Mouse (Mus musculus) forelimb bud, embryonic 11.5 days (tissue): Measurements from ENCODE around the gene Ptma.
"Not testable (repeated sequence)": the region's sequence is repeated elsewhere in the genome, so short reads cannot be mapped to it uniquely, and the experiment has no call there.

Experiments
- DNase-seq: peaks from one replicate; pipeline ENCODE4 v3.0.0-alpha.2; 2012; ENCODE audit warnings: low read depth, low spot score

Ptma gene

DNA sequence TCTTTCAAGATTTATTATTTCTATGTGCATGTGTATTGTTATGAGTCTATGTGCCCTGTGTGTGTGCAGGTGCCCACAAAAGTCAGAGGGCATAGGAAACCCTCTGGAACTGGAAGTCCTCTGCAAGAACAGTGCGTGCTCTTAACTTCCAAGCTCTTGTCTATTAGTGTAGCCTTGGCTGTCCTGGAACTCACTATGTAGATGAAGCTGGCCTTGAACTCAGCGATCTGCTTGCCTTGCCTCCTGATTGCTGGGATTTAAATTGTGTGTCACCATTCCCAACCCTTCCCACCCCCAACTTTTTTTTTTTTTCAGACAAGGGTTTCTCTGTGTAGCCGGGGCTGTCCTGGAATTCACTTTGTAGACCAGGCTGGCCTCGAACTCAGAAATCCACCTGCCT lies 30.2 kb upstream of the Ptma start:
- no peak for DNase-seq

DNA sequence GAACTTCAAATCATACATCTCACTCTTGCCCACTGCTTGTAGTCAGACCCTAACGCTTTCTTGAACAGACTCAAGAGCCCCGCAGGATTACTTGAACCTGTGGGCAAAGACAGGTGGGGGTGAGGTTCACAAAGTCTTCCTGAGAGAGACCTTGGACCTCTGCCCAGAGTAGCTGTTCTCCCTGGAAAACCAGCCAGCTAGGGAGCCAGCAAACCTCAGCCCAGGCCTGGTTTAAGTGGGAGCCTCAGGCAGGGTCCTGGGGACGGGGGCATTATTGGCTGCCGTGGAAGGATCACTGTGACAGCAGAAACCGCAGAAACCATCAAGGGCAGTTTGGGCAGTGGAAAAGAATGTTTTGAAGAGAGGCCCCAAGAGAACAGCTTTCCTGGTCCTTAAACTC lies 29.2 kb upstream of the Ptma start:
- DNase-seq: no peak

DNA sequence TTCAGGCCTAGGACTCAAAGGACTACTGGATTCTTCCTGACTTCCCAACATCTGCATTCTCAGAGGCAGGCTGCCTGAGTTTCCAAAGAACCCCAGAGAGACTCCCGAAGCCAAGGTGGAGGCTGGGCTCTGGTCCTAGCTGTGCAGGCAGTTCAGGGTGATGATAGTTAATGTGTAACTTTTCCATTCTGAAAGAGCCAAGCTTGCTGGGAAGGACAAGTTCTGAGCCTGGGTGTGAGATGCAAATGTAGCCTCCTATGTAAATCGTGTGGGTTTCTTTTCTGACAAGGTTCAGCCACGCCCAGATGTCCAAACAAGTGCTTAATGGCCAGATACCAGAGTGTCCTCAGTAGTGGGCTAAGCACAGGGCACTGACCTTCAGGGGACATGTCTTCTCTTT lies 28.5 kb upstream of the Ptma start:
- no peak for DNase-seq

DNA sequence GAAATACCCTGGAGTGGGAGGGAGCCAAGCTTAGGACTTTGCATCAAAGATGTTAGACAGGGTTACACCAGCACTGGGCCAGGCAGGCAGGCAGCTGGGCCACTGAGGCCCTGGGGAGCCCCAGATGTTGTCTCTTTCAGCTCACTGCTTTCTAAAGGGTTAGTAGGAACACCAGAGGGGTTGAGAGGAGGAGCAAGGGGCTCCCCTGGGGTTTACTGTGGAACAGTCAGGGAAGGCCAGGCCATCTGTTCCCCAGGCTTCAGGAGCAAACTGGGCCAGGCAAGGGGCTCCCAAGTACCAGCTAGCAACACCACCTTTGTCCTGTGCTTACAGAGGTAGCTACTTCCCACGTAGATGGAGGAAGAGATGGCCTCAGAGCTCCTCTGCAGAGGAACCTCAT lies 27.9 kb upstream of the Ptma start:
- DNase-seq: no peak

DNA sequence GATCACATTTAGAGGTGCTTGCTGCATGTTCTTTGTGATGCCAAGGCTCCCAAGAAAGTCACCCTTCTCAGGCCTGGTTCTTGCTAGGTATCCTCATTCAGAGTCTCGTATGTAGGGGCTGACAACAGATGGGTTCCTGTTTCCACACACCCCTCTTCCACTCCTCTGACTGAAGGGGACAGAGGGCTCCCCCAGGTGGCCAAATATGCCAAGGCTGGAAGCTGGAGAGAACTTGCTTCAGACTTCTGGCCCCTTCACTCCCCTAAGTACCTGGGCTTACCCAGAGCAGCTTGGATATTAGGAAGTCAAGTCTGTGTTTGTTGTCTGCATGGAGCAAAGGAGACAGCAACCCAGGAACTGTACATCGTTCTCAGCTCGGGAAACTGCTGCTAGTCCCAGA lies 26.6 kb upstream of the Ptma start:
- DNase-seq: no peak

DNA sequence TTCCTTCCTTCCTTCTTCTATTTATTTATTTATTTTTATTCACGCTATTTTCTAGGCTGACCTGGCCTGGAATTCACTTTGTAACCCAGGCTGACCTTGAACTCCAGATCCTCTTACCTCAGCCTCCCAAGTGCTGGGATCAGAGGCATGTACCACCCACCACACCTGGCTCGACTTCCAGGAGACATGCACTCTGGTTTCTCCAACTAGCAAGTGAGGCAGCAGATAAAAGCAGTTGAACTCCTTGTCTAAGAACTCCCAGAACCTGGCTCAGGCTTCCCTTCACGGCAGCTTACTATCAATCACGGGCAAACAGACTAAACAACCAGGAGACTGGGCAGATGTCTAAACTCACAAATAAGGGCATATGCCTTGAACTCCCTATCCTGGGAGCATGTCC lies 25.8 kb upstream of the Ptma start:
- no peak for DNase-seq

DNA sequence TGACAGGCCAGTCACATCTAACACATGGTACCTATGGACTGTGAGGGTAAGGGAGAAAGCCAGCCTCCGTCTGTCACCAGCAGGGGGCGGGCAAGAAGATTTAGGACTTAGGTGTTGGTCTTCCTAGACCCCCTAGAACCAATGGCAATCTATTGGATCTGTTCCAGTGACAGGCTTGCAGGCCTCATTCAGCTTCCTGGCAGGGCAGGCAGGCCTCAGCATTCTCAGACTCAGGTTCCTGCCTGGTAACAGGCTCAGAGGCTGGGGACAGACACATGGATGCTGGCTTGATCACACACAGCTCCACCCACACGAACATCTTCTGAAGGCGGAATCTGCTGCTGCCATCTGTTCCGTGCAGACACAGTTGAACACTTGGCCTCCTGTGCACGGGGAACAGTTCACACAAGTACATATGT lies 25.4 kb upstream of the Ptma start:
- peak; percentile 70 for DNase-seq

DNA sequence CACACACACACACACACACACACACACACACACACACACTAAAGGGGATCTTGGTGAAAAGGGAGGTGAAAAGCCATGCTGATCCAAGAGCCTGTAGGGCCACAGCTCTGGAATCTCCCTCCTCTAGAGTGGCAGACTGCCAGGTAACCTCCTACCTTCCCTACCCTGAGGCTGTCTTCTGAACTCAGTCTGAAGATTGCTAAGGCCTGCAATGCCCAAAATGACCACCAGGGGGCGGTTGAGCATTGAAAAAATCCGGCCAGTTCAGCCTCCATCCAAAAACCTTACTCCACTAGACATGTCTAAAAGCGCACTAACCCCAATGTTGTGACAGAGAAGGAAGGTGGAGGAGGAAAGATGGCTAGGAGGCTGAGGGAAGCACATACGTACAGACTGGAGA lies 25.0 kb upstream of the Ptma start:
- DNase-seq: peak; percentile 94

DNA sequence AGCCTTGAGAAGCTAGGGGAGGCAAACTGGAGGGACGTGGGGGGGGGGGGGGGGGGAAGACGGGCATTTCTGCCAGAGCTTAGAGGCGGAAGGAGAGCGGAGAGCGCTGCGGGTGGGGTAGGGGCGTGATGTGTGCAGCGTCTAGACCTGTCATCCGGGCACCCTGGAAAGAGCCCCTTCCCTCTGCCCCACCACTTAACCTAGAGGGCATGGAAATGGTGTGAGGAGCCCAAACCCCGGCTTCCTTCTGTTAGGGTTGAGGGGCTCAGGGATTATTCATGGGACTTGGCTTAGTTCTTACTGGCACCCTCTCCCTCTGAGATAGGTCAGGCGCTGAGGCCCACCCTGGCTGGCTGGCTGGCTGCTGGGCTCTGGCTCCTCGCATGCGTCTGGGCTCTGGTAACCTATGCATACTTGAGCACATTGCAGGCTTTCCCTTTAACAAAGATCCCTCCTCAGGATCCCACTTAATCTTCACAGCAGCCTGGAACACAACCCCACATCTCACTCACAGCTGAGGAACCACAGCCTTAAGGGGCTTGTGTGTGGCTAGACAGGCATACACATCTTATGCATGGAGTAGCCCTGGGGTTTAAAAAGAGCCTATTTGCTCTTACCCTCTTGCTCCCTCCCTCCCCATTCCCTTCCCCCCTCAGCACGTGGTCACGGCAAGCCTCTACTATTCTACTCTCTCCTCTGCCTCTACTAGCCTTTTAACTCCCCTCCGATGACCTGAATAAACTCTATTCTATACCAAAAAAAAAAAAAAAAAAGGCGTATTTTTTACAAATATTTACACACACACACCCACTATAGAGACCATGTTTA lies 24.1 kb upstream of the Ptma start:
- no peak for DNase-seq

DNA sequence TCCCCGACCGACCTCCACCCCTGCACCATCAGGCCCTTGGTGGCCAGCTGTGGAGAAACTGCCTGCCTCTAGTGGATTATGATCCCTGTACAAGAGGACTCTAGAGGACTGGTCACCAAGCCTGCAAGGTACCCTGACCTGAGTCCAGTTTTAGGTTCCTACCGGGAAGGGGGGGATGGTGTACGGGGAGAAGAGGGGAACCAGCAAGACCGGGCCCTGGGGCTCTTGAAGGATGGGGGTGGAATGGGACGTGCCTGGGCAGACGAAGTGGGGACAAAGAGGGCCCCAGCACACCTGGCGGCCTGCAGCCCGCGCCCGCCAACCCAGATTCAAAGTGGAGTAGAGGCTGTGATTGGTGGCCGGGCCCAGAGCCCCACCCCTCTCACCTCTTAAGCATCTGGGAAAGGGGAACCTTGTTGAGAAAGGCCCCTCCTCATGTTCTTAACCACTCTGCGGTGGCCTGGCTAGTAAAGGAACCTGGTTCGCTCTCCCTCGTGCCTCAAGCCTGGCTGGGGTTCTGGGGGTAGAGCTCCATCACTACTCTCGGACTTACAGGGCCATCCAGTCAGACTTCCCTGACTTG lies 23.3 kb upstream of the Ptma start:
- peak; percentile 89 for DNase-seq

DNA sequence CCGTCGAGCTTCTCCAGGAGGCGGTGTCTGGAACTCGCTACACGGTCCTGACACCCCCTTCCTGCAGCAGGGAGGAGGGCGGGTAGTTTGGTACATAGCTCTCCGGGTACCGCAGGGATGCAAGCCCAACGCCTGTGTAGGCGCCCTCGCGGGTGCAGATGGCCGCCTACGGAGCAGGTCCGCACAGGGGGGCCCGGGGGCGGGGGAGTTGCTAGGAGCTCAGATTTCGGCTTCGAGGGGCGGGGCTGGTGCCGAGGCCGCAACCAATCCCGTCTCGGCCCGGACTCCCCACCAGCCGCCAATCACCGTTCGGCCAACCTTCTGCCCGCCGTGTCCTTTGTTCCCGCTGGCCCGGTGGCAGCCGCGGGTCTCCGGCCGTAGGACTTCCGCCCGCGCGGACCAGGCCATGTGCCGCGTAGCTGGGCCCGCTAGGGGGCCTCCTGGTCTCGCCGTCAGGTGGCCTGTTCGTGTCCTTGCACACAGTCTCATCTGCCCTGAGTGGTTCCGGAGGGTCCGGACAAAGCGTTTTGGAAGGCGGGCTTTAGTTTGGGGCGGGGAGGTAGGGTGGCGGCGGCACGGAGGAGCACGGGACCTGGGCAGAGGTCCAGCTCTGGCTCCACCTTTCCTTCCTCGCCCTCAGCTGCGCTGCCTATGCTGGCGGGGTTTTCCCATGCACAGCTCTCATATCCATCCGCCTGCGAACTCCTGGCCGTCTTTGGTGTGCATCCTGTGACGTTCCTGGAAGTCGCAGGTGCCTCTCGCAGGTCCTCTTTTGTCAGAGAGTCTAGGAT lies 22.4 kb upstream of the Ptma start:
- peak; percentile 95 for DNase-seq

DNA sequence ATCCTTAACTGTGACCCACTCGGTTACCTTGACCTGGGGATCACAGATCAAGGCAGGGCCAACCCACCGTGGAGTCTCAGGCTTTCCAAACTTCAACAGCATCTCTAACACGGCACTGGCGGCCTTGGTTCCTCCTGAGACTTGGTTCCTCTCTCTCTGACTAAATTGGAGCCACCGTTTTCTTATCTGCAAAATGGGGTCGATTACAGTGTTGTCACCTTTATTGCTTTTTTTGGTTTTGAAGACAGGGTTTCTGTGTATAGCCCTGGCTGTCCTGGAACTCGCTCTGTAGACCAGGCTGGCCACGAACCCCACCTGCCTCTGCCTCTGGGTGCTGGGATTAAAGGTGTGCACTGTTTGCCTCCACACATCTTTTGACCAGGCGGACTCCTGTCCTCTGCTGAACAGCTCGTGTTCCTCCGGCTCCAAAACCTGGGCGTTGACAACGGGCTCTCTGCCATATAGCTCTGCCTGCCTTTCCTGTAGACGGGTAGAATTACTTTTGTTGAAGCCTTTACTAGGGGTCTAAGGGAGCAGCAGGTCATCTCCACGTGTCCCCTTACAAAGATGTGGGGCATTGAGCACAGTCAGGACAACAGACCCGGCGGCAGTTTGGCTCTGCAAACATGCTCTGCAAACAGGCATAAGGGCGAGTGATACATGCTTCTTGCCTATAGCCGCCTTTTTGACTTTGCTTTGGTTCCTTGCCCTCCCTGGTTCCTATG lies 21.7 kb upstream of the Ptma start:
- DNase-seq: no peak

DNA sequence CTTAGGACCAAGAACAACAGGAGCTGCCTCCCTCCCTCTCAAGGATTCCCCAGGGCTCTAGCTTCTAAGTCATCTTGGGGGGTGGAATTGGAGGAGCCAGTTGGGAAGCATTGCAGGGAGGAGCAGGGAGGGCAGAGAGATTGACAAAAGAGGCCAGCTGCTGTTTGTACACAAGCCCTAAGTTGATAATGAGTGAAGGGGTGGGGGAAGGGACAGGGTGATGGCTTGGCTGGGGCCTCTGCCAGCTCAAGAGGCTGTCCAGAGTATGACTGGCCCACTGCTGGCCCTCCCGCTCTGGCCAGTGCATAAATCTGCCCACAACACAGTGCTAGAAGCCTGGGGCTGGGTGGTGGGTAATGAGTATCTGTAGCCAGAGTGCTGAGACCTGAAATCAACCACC lies 21.1 kb upstream of the Ptma start:
- no peak for DNase-seq

DNA sequence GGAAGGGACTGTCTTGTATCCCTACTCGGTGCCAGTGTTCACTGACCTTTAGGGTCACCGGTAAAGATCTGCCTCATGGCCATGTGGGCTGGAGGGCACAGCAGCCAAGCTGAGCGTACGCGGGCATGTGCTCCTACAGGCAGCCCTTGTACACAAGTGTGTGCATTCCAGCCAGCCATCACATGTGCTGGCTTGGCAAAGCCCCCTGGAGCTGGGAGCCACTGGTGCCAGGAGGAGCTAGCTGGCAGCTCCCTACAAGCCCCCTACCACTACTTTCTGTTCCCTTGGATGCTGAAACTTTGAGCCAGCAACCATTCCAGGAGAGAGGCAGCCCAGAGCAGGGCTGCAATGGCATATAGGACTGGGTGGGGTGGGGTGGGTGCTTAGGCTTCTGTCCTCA lies 20.1 kb upstream of the Ptma start:
- no peak for DNase-seq

DNA sequence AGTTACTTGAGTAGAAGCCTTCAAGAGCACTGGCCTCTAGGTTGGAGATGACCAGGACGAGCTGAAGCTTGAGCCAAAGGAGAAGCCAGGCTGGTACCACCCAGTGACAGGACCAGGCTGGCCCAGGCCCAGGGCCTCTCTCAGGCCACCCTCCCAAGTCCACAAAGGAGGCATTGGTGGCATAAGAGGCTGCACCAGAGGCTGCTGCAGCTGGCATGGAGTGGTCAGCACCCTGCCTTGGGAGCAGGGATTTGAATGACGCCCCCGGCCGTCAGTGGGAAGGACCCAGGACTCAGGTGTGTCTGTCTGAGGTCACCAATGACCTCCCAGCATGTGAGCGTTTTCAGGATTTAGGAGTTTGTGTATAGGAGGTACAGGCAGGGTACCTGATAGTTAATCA lies 18.7 kb upstream of the Ptma start:
- DNase-seq: no peak

DNA sequence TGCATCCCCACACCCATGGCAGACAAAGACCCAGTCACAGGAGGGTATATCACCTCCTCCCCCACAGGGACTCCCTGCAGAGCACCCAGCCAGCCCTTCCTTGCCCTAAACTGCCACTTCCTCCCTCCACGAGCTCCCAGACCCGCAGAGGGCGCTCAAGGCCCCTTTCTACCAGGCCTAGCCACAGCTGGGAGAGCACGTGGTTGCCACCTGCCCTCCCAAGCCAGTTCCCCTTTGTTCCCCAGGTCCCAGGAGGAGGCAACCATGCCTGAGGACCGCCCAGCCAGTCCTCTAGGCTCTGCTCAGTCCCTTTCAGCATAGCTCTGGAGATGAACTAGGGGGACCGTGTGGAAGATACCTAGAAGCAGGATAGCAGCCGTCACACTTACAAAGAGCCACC lies 17.1 kb upstream of the Ptma start:
- peak; percentile 92 for DNase-seq

DNA sequence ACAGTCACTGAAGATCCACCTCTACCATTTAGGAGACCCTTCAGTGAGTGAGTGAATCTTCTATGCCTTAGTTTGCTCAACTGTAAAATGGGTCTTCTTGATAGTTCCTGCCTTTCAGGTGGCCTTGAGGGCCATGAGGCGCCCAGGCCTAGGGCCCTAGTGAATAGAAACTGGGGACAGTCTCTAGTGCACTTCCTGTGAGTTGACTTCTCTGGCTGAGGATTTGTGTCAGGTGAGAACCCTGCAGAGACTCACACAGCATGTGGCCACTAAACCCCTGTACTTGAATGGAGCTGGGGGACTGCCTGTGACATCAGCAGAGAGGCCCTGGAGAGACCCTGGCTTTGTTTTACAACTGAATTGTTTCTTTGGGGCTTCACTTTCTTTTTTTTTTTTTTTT lies 16.3 kb upstream of the Ptma start:
- DNase-seq: no peak

DNA sequence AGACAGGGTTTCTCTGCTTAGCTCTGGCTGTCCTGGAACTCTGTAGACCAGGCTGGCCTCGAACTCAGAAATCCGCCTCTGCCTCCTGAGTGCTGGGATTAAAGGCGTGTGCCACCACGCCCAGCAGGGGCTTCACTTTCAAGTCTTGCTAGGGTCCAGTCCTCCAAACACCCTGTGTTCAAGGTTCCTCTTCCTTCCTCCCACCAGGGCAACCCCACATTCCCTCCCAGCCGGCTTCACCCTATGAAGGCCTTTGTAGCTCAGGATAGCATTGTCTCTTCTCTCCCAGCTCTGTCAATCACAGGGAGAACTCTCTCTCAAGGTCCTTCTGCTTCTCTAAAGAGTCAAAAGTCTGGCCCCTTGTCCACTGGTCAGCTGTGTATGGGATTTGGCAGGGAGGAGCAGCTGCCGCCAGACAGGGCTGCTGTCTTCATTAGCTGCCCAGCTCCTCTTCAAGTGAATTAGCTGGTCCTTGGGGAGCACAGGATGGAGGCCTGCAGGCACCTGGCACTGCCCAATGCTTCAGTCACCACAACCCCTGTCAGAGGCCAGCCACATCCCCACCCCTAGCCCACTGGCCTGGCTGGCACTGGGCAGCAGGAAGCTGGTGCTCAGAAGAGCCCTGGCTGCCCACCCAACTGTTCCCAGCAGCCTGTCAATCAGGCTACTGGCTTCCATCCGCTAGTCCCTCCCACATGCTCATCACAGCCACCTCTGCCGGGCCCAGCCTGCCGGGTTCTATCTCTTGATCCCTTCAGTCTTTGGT lies 15.7 kb upstream of the Ptma start:
- no peak for DNase-seq

DNA sequence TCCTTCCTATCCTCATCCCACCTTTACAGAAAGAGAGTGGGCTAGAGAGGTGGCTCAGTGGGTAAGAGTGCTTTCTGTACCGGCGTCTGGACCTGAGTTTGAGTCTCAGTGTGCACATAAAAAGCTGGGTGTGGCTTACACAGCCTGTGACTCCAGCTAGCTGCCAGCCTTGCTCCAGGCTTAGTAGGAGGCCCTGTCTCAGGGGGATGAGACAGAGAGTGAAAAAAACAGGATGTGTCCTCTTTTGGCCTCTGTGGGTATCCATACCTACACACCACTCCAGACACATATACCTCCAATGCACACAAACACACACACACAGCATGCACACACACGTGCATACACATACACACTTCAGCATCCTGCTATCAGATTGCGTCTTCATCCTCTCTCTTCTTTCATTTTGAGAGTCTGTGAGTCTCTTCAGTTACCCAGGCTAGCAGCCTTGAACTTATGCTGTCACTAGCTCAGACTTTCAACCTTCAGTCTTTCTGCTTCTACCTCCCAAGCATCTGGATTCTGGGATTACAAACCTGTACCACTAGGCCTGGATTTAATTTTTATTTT lies 14.3 kb upstream of the Ptma start:
- DNase-seq: no peak

DNA sequence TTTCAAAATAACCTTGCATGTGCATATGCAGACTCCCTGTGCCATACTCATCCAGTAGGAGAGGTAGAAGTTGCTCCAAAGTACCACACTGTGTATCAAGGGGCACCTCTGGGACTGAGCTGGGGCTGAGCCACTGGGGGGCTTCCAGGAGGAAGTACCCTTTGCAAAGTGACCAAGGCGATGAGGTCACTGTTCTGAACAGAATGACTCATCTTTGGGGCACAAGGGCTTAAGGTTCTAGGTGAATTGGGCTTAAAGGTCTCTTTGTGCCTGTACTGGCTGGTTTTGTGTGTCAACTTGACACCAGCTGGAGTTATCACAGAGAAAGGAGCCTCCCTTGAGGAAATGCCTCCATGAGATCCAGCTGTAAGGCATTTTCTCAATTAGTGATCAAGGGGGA lies 13.5 kb upstream of the Ptma start:
- DNase-seq: not testable (repeated sequence)
